Mouse (Mus musculus) limb, embryonic 13.5 days (tissue): Measurements from ENCODE around the gene Usp25. TPM values are rescaled to one million over a fixed set of nuclear protein-coding genes. Genes with fewer than 3 reads are reported as not detected.

Source experiments
- ATAC-seq: fragments of 200-750 bp; cut with Nextera tagmentation; 2 replicates; pipeline ENCODE4 v1.8.0; 2017; ENCODE audit warnings: low read depth, moderate number of reproducible peaks, moderate TSS enrichment; ENCODE audit not compliant: low FRiP score
- H3K27ac ChIP-seq: fragments of 300-500 bp; sonication (generic); 2 replicates; pipeline ENCODE4 v1.5.1; 2015; ENCODE audit warnings: inconsistent platforms, mild to moderate bottlenecking, moderate library complexity
- H3K27me3 ChIP-seq: fragments of 300-500 bp; sonication (generic); 2 replicates; pipeline ENCODE4 v1.6.1; 2015; ENCODE audit warnings: mild to moderate bottlenecking, inconsistent platforms
- H3K36me3 ChIP-seq: fragments of 300-500 bp; sonication (generic); 2 replicates; pipeline ENCODE4 v1.6.1; 2015; ENCODE audit warnings: inconsistent platforms, mild to moderate bottlenecking, moderate library complexity
- H3K4me1 ChIP-seq: fragments of 300-500 bp; sonication (generic); 2 replicates; pipeline ENCODE4 v1.6.1; 2015; ENCODE audit warnings: inconsistent platforms
- H3K4me2 ChIP-seq: fragments of 300-500 bp; sonication (generic); replicated peaks from 2 replicates; pipeline ENCODE4 v1.6.1; 2015; ENCODE audit warnings: inconsistent platforms, mild to moderate bottlenecking, moderate library complexity
- H3K4me3 ChIP-seq: fragments of 300-500 bp; sonication (generic); 2 replicates; pipeline ENCODE4 v1.5.1; 2015; ENCODE audit warnings: moderate library complexity, mild to moderate bottlenecking, inconsistent platforms
- H3K9ac ChIP-seq: fragments of 300-500 bp; sonication (generic); 2 replicates; pipeline ENCODE4 v1.6.1; 2015; ENCODE audit warnings: mild to moderate bottlenecking, inconsistent platforms
- H3K9me3 ChIP-seq: fragments of 300-500 bp; sonication (generic); 2 replicates; pipeline ENCODE4 v1.6.1; 2016; ENCODE audit warnings: inconsistent platforms
- WGBS: fragments of 180-500 bp; shearing (Covaris S2); methylation state at CpG from one replicate; pipeline ENCODE4 v1.1.7; 2015; 5-methylcytosine and 5-hydroxymethylcytosine counted together
- polyA plus RNA-seq: library from polyadenylated mRNA; unstranded; fragments of >200 nt; fragmentation: Nextera tagmentation; extraction: Ambion mirVana; gene quantifications from 2 replicates; pipeline ENCODE4 v1.2.1, GENCODE M21; 2015

Gene Usp25
- polyA plus RNA-seq, 1 experiment from 2014 or later = 16.4 TPM

GRCm38 (mm10) chr16:77054184-77054583 is 40.7 kb downstream of the Usp25 start:
- Histone ChIP-seq H3K27ac (no peak overlapping the region), H3K36me3 (peaks cover 21% of the 10 kb centered on the region), H3K4me2 (no peak overlapping the region), H3K4me1 (no peaks in the 10 kb centered on the region), H3K4me3 (no peak overlapping the region), H3K27me3 (no peaks in the 10 kb centered on the region), H3K9me3 (no peaks in the 10 kb centered on the region), H3K9ac (no peak overlapping the region)
- 93% methylated on average over 2 of the region's 2 CpGs for WGBS
- no peak for ATAC-seq

DNA sequence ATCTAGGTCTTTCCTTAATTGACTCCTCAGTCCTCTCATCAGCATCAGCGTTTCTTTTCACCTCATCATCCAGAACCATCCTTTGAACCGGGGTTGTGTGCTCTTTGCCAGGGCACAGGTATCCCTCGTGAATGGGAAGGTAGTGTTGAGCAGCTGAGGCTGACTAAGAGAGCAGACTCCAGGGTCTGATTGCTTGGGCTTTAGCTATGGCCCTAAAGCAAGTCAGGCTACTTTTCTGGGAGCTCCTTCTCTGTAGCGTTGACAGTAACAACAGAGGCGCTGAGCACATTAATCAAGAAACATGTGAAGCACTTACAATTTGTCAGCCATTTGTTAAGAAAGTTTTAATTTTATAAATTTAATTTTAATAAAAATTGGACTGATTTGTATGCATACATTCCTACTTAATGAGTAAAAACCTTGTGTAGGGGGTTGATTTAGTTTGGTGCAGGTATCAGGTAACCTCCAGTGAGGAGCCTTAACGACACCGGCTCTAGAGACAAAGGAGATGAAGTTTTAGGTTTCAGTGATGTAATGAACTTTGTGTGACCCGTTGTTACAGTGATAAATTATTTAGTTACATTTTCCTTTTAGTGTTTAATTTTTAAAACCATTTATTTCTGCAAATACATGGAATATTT is 42.1 kb downstream of the Usp25 start:
- 68% methylated on average over 8 of the region's 8 CpGs for WGBS
- no peak overlapping the region for H3K27ac ChIP-seq
- no peak overlapping the region for H3K4me2 ChIP-seq
- H3K36me3 ChIP-seq = peaks cover 20% of the 10 kb centered on the region
- no peaks in the 10 kb centered on the region for H3K9me3 ChIP-seq
- no peaks in the 10 kb centered on the region for H3K4me1 ChIP-seq
- no peak overlapping the region for H3K9ac ChIP-seq
- no peak overlapping the region for H3K4me3 ChIP-seq
- no peak for ATAC-seq
- H3K27me3 ChIP-seq = no peaks in the 10 kb centered on the region

DNA sequence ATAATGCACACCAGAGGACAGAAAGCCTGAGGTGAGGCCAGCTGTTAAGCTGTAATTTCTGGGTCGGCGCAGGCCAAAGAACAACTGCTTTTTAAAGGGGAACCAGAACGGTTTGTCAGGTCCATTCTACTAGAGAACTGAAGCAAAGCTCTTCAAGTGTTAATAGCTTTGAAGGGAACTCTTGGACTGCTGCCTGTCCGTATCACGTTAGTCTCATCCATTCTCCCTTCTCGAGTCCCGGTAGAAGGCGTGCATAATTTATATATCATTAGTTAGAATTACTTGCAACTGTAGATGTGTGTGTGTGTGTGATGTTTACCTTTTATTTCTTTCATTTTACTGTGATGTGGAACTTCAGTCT is 42.6 kb downstream of the Usp25 start:
- 66% methylated on average over 8 of the region's 8 CpGs for WGBS
- no peak for ATAC-seq

GRCm38 (mm10) chr16:77058567-77058966 is 45.1 kb downstream of the Usp25 start:
- no peaks in the 10 kb centered on the region for H3K4me1 ChIP-seq

More for the DNA sequence above, 42.6 kb downstream of the Usp25 start:
- Histone ChIP-seq H3K4me2 (no peak overlapping the region), H3K4me3 (no peak overlapping the region), H3K27ac (no peak overlapping the region), H3K27me3 (no peaks in the 10 kb centered on the region), H3K36me3 (peaks cover 19% of the 10 kb centered on the region), H3K9ac (no peak overlapping the region), H3K4me1 (no peaks in the 10 kb centered on the region), H3K9me3 (no peaks in the 10 kb centered on the region)

GRCm38 (mm10) chr16:77060166-77060565 is 46.7 kb downstream of the Usp25 start:
- Histone ChIP-seq H3K9me3 (no peaks in the 10 kb centered on the region), H3K36me3 (peaks cover 38% of the 10 kb centered on the region), H3K4me2 (no peak overlapping the region), H3K27me3 (no peaks in the 10 kb centered on the region), H3K4me1 (no peaks in the 10 kb centered on the region), H3K27ac (no peak overlapping the region), H3K4me3 (no peak overlapping the region), H3K9ac (no peak overlapping the region)
- 84% methylated on average over 8 of the region's 8 CpGs for WGBS
- no peak for ATAC-seq

More at GRCm38 (mm10) chr16:77058567-77058966, 45.1 kb downstream of the Usp25 start:
- Histone ChIP-seq H3K4me3 (no peak overlapping the region), H3K27ac (no peak overlapping the region), H3K27me3 (no peaks in the 10 kb centered on the region), H3K9me3 (no peaks in the 10 kb centered on the region), H3K9ac (no peak overlapping the region), H3K36me3 (peaks cover 26% of the 10 kb centered on the region), H3K4me2 (no peak overlapping the region)
- 89% methylated on average over 6 of the region's 6 CpGs for WGBS
- no peak for ATAC-seq

DNA sequence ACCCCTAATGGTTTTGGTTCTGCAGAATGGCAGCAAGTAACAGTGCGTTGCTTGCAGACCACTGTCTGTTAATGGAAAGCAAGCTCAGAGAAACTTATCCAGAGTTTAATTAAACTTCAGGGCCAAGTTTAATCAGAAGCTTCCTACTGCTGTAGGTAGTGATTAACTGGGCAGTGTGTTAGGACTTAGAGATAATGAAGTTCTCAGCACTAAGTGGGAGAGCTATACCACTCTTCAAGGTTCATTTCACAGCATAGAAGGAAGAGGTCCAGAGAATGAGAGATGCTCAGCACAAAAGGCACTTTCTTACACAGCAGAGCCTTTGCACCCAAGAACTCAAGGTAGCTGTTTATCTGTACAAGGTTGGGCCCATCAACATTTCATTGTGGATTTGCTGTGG is 50.4 kb downstream of the Usp25 start:
- H3K9me3 ChIP-seq = no peaks in the 10 kb centered on the region
- peaks cover 53% of the 10 kb centered on the region for H3K36me3 ChIP-seq
- 91% methylated on average over 1 of the region's 1 CpGs for WGBS
- no peaks in the 10 kb centered on the region for H3K27me3 ChIP-seq
- no peak for ATAC-seq
- no peak overlapping the region for H3K9ac ChIP-seq
- no peaks in the 10 kb centered on the region for H3K4me1 ChIP-seq
- no peak overlapping the region for H3K4me3 ChIP-seq
- no peak overlapping the region for H3K27ac ChIP-seq
- H3K4me2 ChIP-seq = no peak overlapping the region

- H3K27me3 ChIP-seq = no peaks in the 10 kb centered on the region
- no peaks in the 10 kb centered on the region for H3K4me1 ChIP-seq
- H3K4me2 ChIP-seq = no peak overlapping the region
- no peak overlapping the region for H3K27ac ChIP-seq
- no peak for ATAC-seq
- WGBS = 83% methylated on average over 15 of the region's 15 CpGs
- H3K9me3 ChIP-seq = no peaks in the 10 kb centered on the region
- H3K4me3 ChIP-seq = no peak overlapping the region
- H3K36me3 ChIP-seq = peaks cover 39% of the 10 kb centered on the region
- no peak overlapping the region for H3K9ac ChIP-seq
These were observed 63.6 kb downstream of the Usp25 start for GRCm38 (mm10) chr16:77076954-77077735.

GRCm38 (mm10) chr16:77077736-77078005 is 64.2 kb downstream of the Usp25 start:
- Histone ChIP-seq H3K36me3 (peaks cover 39% of the 10 kb centered on the region), H3K9me3 (no peaks in the 10 kb centered on the region), H3K4me3 (no peak overlapping the region), H3K27me3 (no peaks in the 10 kb centered on the region), H3K4me2 (no peak overlapping the region), H3K4me1 (no peaks in the 10 kb centered on the region), H3K9ac (no peak overlapping the region), H3K27ac (no peak overlapping the region)
- no peak for ATAC-seq
- 97% methylated on average over 2 of the region's 2 CpGs for WGBS

DNA sequence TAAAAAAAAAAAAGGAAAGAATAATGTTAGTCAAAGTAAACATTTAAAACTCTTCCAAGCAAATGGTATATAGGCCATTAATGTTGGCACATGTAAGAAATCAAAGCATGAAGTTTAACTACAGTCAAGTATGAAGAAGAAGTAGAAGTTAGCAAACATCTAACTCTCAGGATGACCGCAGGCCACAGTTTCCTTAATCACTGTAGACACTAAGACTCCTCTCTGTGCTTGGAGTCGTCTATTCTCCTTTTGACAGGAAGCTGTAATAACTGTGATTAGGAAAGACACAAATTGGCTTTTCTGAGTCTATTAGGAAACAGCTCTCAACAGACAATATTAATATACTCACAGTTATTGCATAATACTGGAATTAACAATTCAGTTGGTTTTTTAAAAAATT is 70.6 kb downstream of the Usp25 start:
- no peak overlapping the region for H3K27ac ChIP-seq
- H3K27me3 ChIP-seq = no peaks in the 10 kb centered on the region
- no peak overlapping the region for H3K9ac ChIP-seq
- H3K4me2 ChIP-seq = no peak overlapping the region
- no peaks in the 10 kb centered on the region for H3K9me3 ChIP-seq
- WGBS = 74% methylated on average over 2 of the region's 2 CpGs
- no peaks in the 10 kb centered on the region for H3K4me1 ChIP-seq
- no peak overlapping the region for H3K4me3 ChIP-seq
- ATAC-seq = no peak
- H3K36me3 ChIP-seq = peaks cover 48% of the 10 kb centered on the region

- Histone ChIP-seq H3K27ac (no peak overlapping the region), H3K4me2 (no peak overlapping the region), H3K4me1 (no peaks in the 10 kb centered on the region), H3K4me3 (no peak overlapping the region), H3K36me3 (peaks cover 37% of the 10 kb centered on the region), H3K9me3 (no peaks in the 10 kb centered on the region), H3K27me3 (no peaks in the 10 kb centered on the region), H3K9ac (no peak overlapping the region)
- WGBS = 90% methylated on average over 3 of the region's 3 CpGs
- ATAC-seq = no peak
These were observed 76.3 kb downstream of the Usp25 start for GRCm38 (mm10) chr16:77089806-77090205.

- no peak overlapping the region for H3K27ac ChIP-seq
- WGBS = 91% methylated on average over 9 of the region's 9 CpGs
- no peak for ATAC-seq
These were observed 80.0 kb downstream of the Usp25 start for GRCm38 (mm10) chr16:77093526-77093925.

GRCm38 (mm10) chr16:77095017-77095551 is 81.6 kb downstream of the Usp25 start:
- no peak overlapping the region for H3K9ac ChIP-seq
- H3K36me3 ChIP-seq = peaks cover 23% of the 10 kb centered on the region; the same call in 1 of the 2 replicates
- no peaks in the 10 kb centered on the region for H3K9me3 ChIP-seq
- no peak for ATAC-seq
- no peak overlapping the region for H3K4me2 ChIP-seq
- no peak overlapping the region for H3K4me3 ChIP-seq
- H3K4me1 ChIP-seq = no peaks in the 10 kb centered on the region
- no peaks in the 10 kb centered on the region for H3K27me3 ChIP-seq
- WGBS = 95% methylated on average over 7 of the region's 7 CpGs
- no peak overlapping the region for H3K27ac ChIP-seq

More at GRCm38 (mm10) chr16:77093526-77093925, 80.0 kb downstream of the Usp25 start:
- no peaks in the 10 kb centered on the region for H3K27me3 ChIP-seq
- H3K9me3 ChIP-seq = no peaks in the 10 kb centered on the region
- no peaks in the 10 kb centered on the region for H3K4me1 ChIP-seq
- H3K36me3 ChIP-seq = peaks cover 24% of the 10 kb centered on the region; the same call in 1 of the 2 replicates
- H3K9ac ChIP-seq = no peak overlapping the region
- H3K4me2 ChIP-seq = no peak overlapping the region
- no peak overlapping the region for H3K4me3 ChIP-seq
